Mouse (Mus musculus): ENCODE results near the gene Vegfb. TPM values are rescaled to one million over a fixed set of nuclear protein-coding genes. Genes with fewer than 3 reads are reported as not detected.

Gene Vegfb
- polyA plus RNA-seq (2015; fragmentation: Nextera tagmentation; extraction: Ambion mirVana): 49.6 and 71.2 TPM in 2 replicates

DNA sequence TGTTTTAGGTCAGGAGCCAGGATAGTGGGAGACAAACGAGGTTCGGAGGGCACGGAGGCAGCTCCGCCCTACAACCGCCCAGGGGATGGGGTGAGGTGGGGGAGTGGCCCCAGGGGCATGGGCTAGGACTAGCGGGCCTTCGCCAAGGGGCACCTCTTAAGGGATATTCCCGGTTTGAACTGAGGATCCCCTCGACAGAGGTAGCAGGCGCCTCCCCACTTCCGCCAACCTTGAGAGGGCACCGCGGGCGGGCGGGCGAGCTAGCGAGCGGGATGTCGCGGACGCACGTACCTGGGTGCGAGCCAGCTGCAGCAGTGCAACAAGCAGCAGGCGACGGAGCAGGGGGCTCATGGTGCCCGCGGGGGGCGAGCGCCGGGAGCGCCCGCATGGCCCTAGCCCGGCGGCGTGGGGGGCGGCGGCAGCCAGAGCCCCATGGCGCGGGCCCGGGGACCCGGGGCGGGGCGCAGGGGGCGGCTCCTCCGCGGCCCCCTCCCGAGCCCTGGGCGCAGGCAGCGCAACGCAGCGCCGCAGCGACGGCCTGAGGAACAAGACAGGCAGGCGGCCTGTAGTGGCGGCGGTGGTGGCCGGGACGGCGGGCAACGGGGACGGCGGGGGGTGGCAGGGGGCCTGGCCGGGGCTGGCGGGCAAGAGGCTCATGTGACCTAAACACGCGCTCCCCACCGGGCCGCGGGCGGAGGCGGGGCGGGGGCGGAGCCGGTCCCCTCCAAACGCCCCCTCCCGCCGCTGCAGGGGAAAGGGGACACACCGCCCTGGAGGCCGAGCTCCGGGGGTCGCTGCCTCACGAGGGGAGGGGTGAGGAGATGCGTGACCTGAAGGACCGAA, at the start of gene Vegfb:
Gene Vegfb (minus strand): TSS at position 591 of the 843 bp plus-strand sequence.
- ATAC-seq: peak; percentile 32
- WGBS: under 1% methylated on average over 57 of the region's 85 CpGs
- H3K36me3 ChIP-seq (ENCODE audit: control insufficient read depth, insufficient read depth, low read length): peaks cover 10% of the 10 kb centered on the region

DNA sequence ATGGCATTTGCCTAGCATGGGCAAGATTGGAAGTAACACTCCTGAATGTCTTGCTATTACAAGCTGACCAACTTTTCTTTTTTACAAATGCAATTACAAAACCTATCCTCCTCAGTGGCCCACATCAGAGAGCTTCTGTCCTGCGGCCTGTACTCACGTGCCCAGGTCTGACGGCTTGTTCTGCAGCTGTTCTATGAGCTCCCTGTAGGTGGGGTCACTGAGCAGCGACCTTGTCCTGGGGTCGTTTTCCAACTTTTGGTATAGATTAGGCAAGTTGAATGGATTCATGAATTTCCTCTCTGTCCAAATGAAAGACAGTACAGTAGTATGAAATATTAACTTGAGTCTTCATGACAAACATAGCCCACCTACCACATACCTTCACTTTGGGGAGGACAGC, 46.6 kb upstream of the Vegfb start:
- Histone ChIP-seq H3K27ac (ENCODE audit: low read depth, low read length) (no peak overlapping the region), H3K4me2 (ENCODE audit: low read length) (no peak overlapping the region), H3K4me1 (ENCODE audit: control insufficient read depth, insufficient read depth, low read depth, low read length) (peaks cover 16% of the 10 kb centered on the region), H3K9me3 (ENCODE audit: control insufficient read depth, low read length) (no peaks in the 10 kb centered on the region), H3K9ac (ENCODE audit: low read depth, low read length) (no peak overlapping the region), H3K4me3 (ENCODE audit: low read length) (no peak overlapping the region), H3K36me3 (ENCODE audit: control insufficient read depth, insufficient read depth, low read length) (peaks cover 38% of the 10 kb centered on the region), H3K27me3 (replicated peaks; ENCODE audit: control insufficient read depth, insufficient read depth, low read length) (no peaks in the 10 kb centered on the region)
- WGBS: 91% methylated on average over 5 of the region's 5 CpGs
- ATAC-seq: no peak

More for the DNA sequence above, at the start of gene Vegfb:
- peak within 1 kb of the TSS; percentile 95 for H3K4me2 ChIP-seq (ENCODE audit: low read length)
- peak within 1 kb of the TSS; percentile 98 for H3K9ac ChIP-seq (ENCODE audit: low read depth, low read length)
- H3K4me1 ChIP-seq (ENCODE audit: control insufficient read depth, insufficient read depth, low read depth, low read length): peaks cover 23% of the 10 kb centered on the region
- no peaks in the 10 kb centered on the region for H3K27me3 ChIP-seq (replicated peaks; ENCODE audit: control insufficient read depth, insufficient read depth, low read length)
- H3K9me3 ChIP-seq (ENCODE audit: control insufficient read depth, low read length): no peaks in the 10 kb centered on the region
- peak within 1 kb of the TSS; percentile 89 for H3K27ac ChIP-seq (ENCODE audit: low read depth, low read length)
- peak within 1 kb of the TSS; percentile 84 for H3K4me3 ChIP-seq (ENCODE audit: low read length)

DNA sequence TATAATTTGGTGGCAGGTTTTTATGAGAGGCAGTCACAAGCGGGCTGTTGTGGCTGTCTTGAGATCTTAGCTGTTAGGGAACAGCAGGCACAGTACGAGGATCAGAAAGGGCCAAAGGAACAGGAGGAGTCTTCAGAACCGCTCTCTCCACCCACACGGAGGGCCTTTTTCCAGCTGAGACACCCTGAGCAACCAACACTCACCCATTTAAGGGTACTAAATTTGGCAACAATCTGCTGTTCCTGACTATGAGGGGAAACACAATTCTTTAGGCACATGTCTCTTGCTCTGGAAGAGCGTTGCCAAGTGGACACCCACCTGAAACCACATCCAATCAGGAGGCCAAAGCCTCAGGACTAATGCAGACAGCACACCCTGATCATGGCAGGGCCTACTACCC, 42.1 kb upstream of the Vegfb start:
- H3K36me3 ChIP-seq (ENCODE audit: control insufficient read depth, insufficient read depth, low read length): peaks cover 62% of the 10 kb centered on the region
- H3K9me3 ChIP-seq (ENCODE audit: control insufficient read depth, low read length): no peaks in the 10 kb centered on the region
- 95% methylated on average over 5 of the region's 5 CpGs for WGBS
- H3K4me1 ChIP-seq (ENCODE audit: control insufficient read depth, insufficient read depth, low read depth, low read length): no peaks in the 10 kb centered on the region
- H3K4me3 ChIP-seq (ENCODE audit: low read length): no peak overlapping the region
- H3K4me2 ChIP-seq (ENCODE audit: low read length): no peak overlapping the region
- H3K27me3 ChIP-seq (replicated peaks; ENCODE audit: control insufficient read depth, insufficient read depth, low read length): no peaks in the 10 kb centered on the region
- H3K9ac ChIP-seq (ENCODE audit: low read depth, low read length): no peak overlapping the region
- ATAC-seq: no peak
- no peak overlapping the region for H3K27ac ChIP-seq (ENCODE audit: low read depth, low read length)

DNA sequence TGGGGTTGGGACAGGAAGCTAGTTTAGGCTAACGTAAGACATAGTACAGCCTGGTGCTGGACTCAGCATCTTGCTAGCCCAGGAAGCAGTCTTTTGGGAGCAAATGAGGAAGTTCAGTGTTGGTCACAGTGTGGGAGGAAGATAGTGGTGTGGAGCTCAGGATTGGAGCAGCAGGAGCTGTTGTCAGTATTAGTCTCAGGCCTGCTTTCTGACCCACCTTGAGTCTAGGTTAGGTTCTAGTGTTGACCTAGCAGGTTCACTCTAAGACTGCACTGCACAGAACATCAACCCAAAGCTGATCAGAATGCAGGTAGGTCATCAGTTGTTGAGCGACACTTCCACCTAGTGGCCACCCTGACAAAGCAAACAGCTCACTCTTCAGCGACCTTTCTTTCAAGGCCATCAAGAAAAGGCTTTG, 32.8 kb upstream of the Vegfb start:
- ATAC-seq: peak; percentile 75; the same call in 1 of the 2 replicates
- WGBS: 49% methylated on average over 3 of the region's 3 CpGs
- H3K36me3 ChIP-seq (ENCODE audit: control insufficient read depth, insufficient read depth, low read length): peaks cover 33% of the 10 kb centered on the region

DNA sequence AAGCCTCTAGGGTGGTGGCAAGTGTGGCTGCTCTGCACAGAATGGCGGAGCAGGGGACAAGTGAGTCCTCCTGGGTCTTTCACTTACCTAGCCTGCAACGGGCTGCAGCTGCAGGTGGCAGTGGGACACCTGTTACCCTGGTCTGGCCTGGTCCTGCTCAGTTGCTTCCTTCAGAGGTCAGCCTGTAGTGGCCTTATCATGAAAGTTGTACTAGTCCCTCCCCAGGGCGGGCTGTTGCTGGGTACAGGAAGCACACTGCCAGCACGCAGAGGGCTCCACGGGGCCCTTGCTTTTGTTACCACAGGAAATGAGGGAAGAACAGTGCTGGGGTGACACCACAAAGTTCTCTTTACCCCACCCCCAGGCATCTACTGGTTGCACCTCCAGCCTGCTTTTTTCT, 31.7 kb upstream of the Vegfb start, which contains the start of gene Fermt3:
Gene Fermt3 (minus strand): TSS at position 279 of the 400 bp plus-strand sequence.
- no peaks in the 10 kb centered on the region for H3K9me3 ChIP-seq (ENCODE audit: control insufficient read depth, low read length)
- 83% methylated on average over 5 of the region's 5 CpGs for WGBS
- H3K4me3 ChIP-seq (ENCODE audit: low read length): no peak within 1 kb of the TSS
- H3K27ac ChIP-seq (ENCODE audit: low read depth, low read length): no peak within 1 kb of the TSS
- ATAC-seq: 0 out of 2 replicates have a peak, but pooled peaks have one; percentile 42
- no peak within 1 kb of the TSS for H3K4me2 ChIP-seq (ENCODE audit: low read length)
- H3K27me3 ChIP-seq (replicated peaks; ENCODE audit: control insufficient read depth, insufficient read depth, low read length): no peaks in the 10 kb centered on the region
- H3K36me3 ChIP-seq (ENCODE audit: control insufficient read depth, insufficient read depth, low read length): peaks cover 29% of the 10 kb centered on the region
- H3K9ac ChIP-seq (ENCODE audit: low read depth, low read length): no peak within 1 kb of the TSS; the same call in 1 of the 2 replicates
- no peaks in the 10 kb centered on the region for H3K4me1 ChIP-seq (ENCODE audit: control insufficient read depth, insufficient read depth, low read depth, low read length)

More for the DNA sequence above, 32.8 kb upstream of the Vegfb start:
- Histone ChIP-seq H3K27me3 (replicated peaks; ENCODE audit: control insufficient read depth, insufficient read depth, low read length) (no peaks in the 10 kb centered on the region), H3K4me2 (ENCODE audit: low read length) (no peak overlapping the region), H3K4me1 (ENCODE audit: control insufficient read depth, insufficient read depth, low read depth, low read length) (no peaks in the 10 kb centered on the region), H3K27ac (ENCODE audit: low read depth, low read length) (no peak overlapping the region), H3K4me3 (ENCODE audit: low read length) (no peak overlapping the region), H3K9me3 (ENCODE audit: control insufficient read depth, low read length) (no peaks in the 10 kb centered on the region), H3K9ac (ENCODE audit: low read depth, low read length) (no peak overlapping the region)

DNA sequence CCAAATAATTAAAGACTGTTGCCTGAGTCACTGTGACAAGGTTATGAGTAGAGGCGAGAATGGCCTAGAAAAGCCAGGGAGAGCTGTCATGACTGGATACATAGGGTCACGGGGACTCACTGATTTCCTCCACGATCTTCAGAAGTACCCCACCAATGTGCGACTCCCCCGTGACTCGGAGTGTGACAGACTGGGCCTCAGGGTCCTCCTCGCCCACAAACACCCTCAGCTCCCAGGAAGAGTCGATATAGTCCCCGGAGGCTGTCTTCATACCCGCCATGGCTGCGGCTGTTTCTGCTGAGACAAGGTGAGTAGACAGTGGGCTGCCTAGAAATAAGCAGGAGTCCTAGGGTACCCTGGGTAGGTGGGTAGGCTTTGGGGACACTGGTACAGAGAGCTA, 31.1 kb upstream of the Vegfb start:
- Histone ChIP-seq H3K4me1 (ENCODE audit: control insufficient read depth, insufficient read depth, low read depth, low read length) (no peaks in the 10 kb centered on the region), H3K4me2 (ENCODE audit: low read length) (no peak overlapping the region), H3K36me3 (ENCODE audit: control insufficient read depth, insufficient read depth, low read length) (peaks cover 27% of the 10 kb centered on the region), H3K9me3 (ENCODE audit: control insufficient read depth, low read length) (no peaks in the 10 kb centered on the region), H3K9ac (ENCODE audit: low read depth, low read length) (no peak overlapping the region; the same call in 1 of the 2 replicates), H3K4me3 (ENCODE audit: low read length) (no peak overlapping the region), H3K27ac (ENCODE audit: low read depth, low read length) (no peak overlapping the region), H3K27me3 (replicated peaks; ENCODE audit: control insufficient read depth, insufficient read depth, low read length) (no peaks in the 10 kb centered on the region)
- WGBS: 90% methylated on average over 11 of the region's 11 CpGs
- ATAC-seq: no peak

DNA sequence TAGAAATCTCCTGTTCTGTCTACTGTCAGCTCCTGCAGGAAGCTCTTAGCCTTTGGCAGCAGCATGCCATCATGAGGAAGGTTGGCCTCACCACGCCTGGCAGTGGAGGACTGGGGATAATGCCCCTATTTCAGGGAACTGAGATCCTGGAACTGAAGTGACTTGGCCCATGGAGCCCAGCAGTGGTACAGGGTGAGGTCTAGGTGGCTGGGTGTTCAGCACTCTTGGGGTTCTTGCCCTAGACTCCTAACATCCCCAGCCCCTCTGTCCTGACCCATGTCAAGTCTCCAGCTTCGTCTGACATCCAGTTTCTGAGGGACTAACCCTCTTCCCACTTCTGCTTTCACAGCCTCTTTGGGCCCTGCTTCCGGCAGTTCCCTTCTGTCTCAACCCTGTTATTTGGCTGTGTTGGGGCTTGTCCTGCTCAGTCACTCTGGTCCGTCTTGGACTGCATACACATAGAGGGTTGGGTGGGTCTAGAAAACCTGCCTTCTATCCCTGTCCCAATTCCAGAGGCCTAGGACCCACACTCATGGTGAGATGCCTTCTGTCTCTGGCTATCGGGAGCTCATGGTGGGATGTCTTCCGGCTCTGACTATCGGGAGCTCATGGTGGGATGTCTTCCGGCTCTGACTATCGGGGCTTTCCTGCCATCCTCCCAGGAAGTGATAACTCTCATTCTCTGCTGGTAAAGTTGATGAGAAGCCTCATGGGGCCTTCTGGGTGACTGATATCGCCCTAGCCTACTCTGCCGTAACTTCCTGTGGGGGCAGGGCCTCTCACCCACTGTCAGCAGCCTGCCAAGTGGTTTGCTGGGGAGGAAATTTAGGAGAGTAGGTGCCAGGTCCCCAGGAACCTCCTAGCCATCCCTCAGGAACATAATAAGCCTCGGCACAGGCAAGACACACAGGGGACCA, 30.3 kb upstream of the Vegfb start:
- H3K4me2 ChIP-seq (ENCODE audit: low read length): no peak overlapping the region
- H3K27ac ChIP-seq (ENCODE audit: low read depth, low read length): no peak overlapping the region
- peaks cover 23% of the 10 kb centered on the region for H3K36me3 ChIP-seq (ENCODE audit: control insufficient read depth, insufficient read depth, low read length)
- 92% methylated on average over 12 of the region's 12 CpGs for WGBS
- H3K9ac ChIP-seq (ENCODE audit: low read depth, low read length): no peak overlapping the region; the same call in 1 of the 2 replicates
- no peaks in the 10 kb centered on the region for H3K27me3 ChIP-seq (replicated peaks; ENCODE audit: control insufficient read depth, insufficient read depth, low read length)
- H3K4me3 ChIP-seq (ENCODE audit: low read length): no peak overlapping the region
- H3K4me1 ChIP-seq (ENCODE audit: control insufficient read depth, insufficient read depth, low read depth, low read length): no peaks in the 10 kb centered on the region
- no peak for ATAC-seq
- no peaks in the 10 kb centered on the region for H3K9me3 ChIP-seq (ENCODE audit: control insufficient read depth, low read length)

DNA sequence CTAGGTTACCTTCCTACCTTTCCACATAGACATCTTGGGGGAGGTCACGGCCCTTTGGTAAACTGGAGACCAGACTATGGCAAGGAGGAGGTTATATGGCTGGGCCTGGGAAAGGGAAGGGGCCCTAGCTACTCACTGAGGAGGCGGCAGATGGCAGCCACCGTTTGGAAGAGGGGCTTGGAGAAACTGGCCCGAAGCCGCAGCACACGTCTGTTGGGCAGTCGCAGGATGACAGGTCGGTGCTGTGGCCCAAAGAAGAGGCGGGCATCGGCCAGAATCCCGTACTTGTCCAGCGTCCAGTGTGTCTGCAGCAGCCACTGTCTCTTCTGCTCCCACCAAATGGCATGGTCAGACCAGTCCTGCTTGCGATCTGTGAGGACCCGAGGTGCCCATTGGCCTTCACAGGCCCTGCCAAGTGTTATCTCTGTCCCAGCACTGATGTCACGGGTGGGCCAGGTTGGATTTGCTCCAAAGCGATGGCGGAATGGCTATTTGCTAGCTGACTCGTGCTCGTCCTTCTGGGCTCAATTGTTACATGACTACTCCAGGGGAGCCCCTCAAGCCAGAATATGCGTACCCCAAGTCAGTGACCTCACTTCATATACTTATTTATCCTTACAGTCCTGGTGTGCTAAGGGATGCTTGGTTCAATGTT, 27.2 kb upstream of the Vegfb start:
- no peaks in the 10 kb centered on the region for H3K9me3 ChIP-seq (ENCODE audit: control insufficient read depth, low read length)
- no peak overlapping the region for H3K27ac ChIP-seq (ENCODE audit: low read depth, low read length)
- no peaks in the 10 kb centered on the region for H3K4me1 ChIP-seq (ENCODE audit: control insufficient read depth, insufficient read depth, low read depth, low read length)
- no peak for ATAC-seq
- H3K4me2 ChIP-seq (ENCODE audit: low read length): no peak overlapping the region
- no peaks in the 10 kb centered on the region; the same call in 1 of the 2 replicates for H3K36me3 ChIP-seq (ENCODE audit: control insufficient read depth, insufficient read depth, low read length)
- no peaks in the 10 kb centered on the region for H3K27me3 ChIP-seq (replicated peaks; ENCODE audit: control insufficient read depth, insufficient read depth, low read length)
- H3K4me3 ChIP-seq (ENCODE audit: low read length): no peak overlapping the region
- 89% methylated on average over 17 of the region's 20 CpGs for WGBS
- H3K9ac ChIP-seq (ENCODE audit: low read depth, low read length): no peak overlapping the region
